Mouse (Mus musculus) megakaryocyte-erythroid progenitor cell, adult 5-6 weeks (primary cell): ENCODE measurements at regions not wholly inside any gene's neighbourhood (a gene's known extent, or its start where the extent isn't known, plus 50 kb on each side); places are given as distances from the start of the nearest gene placed in this dataset.

Experiments
- ATAC-seq: replicated peaks from 2 replicates; pipeline ENCODE4 v1.8.0; 2016; ENCODE audit warnings: mild to moderate bottlenecking, inconsistent platforms; ENCODE audit not compliant: severe bottlenecking, poor library complexity, low FRiP score, low TSS enrichment

DNA sequence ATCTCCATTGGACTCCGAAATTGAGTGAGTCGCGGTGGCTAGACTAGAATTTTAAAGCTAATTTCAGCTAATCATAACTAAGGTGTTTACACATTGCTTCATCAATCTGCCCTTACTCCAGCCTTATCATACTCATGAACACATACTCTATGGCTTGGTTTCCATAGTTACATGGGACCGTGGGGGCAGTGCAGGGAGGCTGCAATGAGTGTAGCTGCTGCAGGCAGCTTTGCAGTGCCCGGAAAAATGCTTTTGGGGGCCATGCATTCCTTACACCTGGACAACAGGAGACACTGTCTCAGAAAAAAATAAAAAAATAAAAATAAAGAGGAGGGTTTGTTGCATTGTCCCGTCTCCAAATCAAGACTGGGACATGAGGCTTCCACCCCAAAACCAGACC is 126.3 kb downstream of the Tmem17 start:
- no peak for ATAC-seq

GRCm38 (mm10) chr11:22638700-22639099 is 126.8 kb downstream of the Tmem17 start:
- no peak for ATAC-seq

GRCm38 (mm10) chr11:22640371-22640990 is 128.6 kb downstream of the Tmem17 start:
- no peak for ATAC-seq

DNA sequence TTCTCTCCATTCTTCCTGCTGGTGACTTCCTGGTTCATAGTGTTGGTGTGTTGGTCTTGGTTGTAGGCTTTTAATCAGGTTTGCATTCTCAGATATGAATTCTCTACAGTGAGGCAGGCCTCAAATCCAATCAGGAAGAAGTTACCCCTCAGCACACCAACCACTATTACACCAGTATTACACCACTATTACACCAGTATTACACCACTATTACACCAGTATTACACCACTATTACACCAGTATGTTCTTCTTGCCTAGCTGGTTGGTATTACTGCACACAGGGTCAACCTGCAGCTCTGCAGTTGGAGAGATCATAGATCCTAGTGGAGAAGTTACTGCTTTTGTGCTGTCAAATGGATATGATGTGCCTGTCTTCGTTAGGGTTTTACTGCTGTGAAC is 129.6 kb downstream of the Tmem17 start:
- no peak for ATAC-seq

- ATAC-seq, result no peak
Measured at GRCm38 (mm10) chr11:22644010-22644625, 132.2 kb downstream of the Tmem17 start.

GRCm38 (mm10) chr11:22644877-22645276 is 133.0 kb downstream of the Tmem17 start:
- no peak for ATAC-seq

DNA sequence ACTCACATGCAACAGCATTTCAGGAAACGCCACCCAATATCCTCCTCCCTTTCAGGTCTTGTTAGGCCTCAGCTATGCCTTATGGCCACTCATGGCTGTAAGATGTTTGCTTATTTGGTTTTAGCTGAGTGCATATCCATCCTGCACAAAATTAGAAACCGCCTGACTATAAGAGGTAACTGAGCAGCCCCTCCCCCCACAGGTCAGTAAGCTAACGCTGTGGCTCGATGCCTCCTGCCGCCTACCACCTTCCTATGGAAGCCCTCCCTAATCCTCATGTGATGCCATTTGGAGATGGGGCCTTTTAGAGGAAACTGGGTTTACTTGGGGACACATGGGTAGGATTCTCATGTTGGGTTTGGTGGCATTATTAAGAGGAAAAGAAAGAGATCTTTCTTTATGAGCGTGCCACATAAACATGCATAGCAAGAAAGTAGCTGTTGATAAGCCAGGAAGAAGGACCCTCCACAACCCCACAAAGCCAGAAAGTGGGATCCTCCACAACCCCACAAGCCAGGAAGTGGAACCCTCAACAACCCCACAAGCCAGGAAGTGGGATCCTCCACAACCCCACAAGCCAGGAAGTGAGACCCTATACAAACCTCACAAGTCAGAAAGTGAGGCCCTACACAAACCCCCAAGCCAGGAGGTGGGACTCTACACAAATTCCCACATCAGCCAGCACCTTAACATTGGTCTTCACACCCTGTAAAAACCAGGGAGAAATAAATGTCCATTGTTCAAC is 134.5 kb downstream of the Tmem17 start:
- no peak for ATAC-seq

DNA sequence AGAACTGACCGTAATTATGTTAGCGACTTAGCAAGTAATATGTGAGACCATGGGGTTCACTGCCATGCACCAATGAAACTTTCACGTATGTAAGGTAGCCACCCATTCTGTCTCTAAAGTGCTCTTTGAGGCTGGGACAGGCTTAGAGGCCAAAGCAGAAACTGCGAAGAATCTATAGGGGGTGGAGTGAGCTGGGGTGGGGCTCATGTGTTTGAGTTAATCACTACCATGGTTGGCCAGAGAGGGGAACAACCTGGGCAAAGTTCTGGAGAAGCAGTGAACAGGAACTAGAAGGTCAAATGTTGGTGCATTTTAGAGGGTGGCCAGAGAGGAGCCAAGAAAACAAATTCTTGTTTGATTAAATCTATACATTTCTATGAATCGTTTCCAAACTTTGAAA is 136.4 kb downstream of the Tmem17 start:
- no peak for ATAC-seq

- ATAC-seq, result no peak
Measured at GRCm38 (mm10) chr11:22650771-22651170, 138.9 kb downstream of the Tmem17 start.

DNA sequence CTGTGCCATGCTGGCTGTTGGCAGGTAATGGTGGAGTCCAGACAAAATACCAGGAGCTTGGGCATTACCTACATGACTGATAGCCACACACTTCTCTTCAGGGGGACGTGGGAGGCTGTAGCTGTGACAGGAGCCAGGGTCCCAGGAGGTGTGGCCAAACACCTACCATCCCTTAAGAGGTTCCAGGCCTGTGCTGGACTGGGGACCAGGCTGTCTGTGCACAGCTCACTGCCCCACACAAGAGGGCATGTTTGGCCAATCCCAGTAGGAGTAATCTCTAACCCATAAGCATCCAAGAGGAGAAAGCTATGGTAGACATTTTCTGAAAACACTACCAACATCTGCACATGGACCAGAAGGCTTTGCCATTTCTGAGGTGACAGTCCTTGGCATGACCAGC is 139.4 kb downstream of the Tmem17 start:
- no peak for ATAC-seq

DNA sequence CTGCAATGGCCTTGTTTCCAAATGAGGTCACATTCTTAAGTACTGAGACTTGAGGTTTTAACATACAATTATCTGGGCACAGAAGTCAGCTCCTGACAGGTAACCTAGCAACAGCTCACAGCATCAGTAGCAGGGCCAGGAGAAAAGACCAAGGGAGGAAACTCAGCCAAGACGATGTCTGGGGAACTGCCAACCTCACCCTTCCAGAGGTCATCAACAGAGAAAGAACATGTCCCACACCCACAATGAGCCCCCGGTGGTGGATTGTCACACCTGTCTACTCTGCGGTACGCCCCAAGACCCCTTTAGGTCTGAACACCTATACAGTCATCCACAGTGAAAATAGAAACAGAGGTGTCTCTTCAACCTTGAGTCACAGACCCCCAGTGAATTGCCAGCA is 140.0 kb downstream of the Tmem17 start:
- no peak for ATAC-seq

DNA sequence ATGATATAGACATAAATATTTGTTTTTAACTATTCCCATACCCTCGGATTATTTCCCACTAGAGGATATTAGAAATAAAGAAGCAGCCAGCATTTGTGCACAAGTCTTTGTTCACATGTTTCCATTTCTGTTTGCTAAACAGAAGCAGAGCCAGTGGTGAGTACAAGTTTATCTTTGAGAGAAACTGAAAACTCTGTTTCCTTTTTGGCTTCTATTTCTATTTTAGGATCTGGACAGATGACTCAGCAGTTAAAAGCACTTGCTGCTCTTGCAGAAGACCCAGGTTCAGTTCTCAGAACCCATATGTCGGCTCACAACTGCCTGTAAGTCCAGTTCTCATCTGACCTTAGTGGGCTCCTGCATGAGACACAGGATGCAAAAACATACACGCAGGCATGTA is 141.0 kb downstream of the Tmem17 start:
- no peak for ATAC-seq

GRCm38 (mm10) chr11:22653366-22653765 is 141.5 kb downstream of the Tmem17 start:
- no peak for ATAC-seq

DNA sequence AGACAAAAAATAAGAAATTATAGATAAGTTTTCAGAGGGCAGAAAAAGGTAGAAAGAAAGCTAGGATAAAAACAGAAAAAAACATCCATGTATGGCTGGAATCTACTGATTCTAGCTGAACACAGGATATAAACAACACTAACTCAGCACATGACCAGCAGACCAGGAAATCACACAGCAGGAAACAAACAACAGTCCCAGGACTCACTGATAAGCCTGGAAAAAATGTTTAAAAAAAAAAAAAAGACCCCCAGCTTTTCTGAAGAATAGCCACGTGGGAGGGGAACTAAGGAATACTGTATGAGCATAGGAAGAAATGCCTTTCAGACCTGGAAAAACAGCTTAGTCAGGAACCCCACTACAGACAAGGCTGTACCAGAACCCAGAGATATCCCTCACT is 145.7 kb downstream of the Tmem17 start:
- no peak for ATAC-seq

- ATAC-seq, result no peak
Measured at GRCm38 (mm10) chr11:22661072-22661471, 149.2 kb downstream of the Tmem17 start.

GRCm38 (mm10) chr11:22661713-22662551 is 150.0 kb downstream of the Tmem17 start:
- ATAC-seq, result no peak; the same call in 1 of the 2 replicates

- ATAC-seq, result peak; percentile 18; the same call in 1 of the 2 replicates
Measured at GRCm38 (mm10) chr11:22665978-22666377, 154.1 kb downstream of the Tmem17 start.

DNA sequence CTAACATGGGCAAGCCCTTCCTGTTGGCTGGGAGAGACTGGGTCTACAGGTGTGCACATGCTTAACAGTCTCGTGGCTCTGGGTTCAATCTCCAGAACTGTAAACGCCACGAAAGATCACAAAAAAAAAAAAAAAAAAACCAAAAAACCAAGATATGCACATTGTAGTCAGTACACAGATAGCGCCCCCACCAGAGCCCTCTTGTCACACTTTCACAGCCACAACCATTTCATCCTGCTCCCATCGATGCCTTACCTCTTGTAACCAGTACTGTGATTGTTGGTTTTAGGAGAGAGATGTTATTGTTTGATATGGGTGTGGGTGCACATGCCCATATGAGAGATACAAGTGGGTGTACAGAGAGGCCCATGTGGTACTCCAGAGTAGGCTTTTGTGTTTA is 154.5 kb downstream of the Tmem17 start:
- peak; percentile 57 for ATAC-seq

- ATAC-seq, result no peak
Measured at GRCm38 (mm10) chr11:22668220-22668619, 156.3 kb downstream of the Tmem17 start.

GRCm38 (mm10) chr11:22669267-22669666 is 157.4 kb downstream of the Tmem17 start:
- no peak for ATAC-seq
